Mouse (Mus musculus) gastrocnemius, adult 8-10 months (tissue): ENCODE results near the gene Olfr288. TPM values are rescaled to one million over a fixed set of nuclear protein-coding genes. Genes with fewer than 3 reads are reported as not detected.

Source experiments
- DNase-seq, 2 experiments: peaks; one replicate each; pipeline ENCODE4 v3.0.0; 2022; ENCODE audit warnings: low spot score in 2 of 2
- total RNA-seq, 4 experiments: library from RNA; stranded (reverse); gene quantifications; 2 replicates each; pipeline ENCODE4 v1.2.4; 2022

The Olfr288 gene
- total RNA-seq = not detected

DNA sequence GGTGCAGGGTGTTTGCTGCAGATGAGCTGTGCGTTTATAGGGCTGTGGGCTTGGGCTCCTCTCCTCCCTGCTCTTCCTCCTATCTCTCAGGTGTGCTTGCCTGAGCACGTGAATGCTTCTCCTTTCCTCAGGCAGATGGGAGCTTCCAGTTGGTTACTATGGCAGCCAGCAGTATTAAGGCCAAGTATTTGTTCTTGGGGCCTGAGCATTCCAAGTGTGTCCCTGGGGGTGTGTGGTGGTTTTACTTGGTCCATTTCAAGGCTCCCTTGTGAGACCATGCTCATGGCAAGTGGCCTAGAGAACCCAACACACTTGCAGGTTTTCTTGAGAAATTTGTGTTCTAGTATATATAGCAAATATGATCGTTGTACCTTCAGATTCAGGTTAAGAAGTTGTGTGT, at the start of gene Olfr288:
Gene Olfr288 (minus strand): TSS at position 101 of the 400 bp plus-strand sequence.
- DNase-seq = no peak

DNA sequence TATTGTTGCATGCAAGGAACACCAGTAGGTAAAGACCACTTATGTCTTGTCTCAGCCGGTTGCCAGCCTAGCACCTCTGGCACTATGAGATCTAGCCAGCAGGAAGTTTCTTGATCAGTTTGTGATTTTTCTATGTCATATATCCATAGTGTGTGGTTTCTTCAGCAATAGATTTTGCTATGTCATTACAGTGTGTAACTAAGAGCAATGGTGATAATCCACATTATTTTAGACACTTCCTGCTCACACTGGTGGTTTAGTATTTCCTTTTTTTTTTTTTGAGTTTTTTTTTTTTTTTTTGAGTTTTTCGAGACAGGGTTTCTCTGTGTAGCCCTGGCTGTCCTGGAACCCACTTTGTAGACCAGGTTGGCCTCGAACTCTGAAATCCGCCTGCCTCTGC, 40.1 kb upstream of the Olfr288 start:
- DNase-seq = no peak

DNA sequence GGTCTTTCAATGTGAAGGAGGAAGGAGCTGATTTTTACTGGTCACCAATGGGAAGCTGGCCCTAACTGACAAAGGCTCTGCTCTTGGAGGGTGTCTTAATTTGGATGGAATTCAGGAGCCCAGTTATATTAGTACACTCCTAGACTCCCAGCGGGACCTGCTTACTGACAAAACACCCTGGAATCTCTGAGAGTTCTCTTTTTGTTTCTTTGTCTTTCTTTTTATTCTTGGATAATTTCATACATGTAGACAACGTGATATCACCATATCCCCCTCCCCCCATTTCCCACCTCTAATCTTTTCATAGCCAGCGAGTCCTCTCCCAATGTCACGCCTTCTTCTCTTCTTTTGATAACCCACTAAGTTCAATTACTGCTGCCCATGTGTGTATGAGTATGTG, 39.0 kb upstream of the Olfr288 start, which contains the start of gene Olfr286:
Gene Olfr286 (minus strand): TSS at position 101 of the 400 bp plus-strand sequence.
- DNase-seq = no peak

DNA sequence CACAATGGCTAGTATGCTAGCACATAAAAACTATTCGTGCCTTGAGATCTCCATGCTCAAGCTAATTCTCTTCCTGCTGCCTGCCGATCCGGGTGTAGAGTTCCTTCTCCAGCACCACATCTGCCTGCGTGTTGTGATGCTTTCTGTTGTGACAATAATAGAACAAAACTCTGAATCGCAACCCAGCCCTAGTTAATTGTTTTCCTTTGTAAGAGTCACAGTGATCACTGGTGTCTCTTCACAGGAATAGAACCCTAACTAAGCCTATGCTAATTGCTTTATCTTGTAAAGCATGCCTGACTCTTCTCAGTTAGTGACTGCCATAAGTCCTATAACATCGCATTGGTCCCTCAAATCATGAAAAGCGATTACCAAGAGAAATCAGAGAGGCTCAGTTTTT, 30.8 kb upstream of the Olfr288 start:
- no peak for DNase-seq

DNA sequence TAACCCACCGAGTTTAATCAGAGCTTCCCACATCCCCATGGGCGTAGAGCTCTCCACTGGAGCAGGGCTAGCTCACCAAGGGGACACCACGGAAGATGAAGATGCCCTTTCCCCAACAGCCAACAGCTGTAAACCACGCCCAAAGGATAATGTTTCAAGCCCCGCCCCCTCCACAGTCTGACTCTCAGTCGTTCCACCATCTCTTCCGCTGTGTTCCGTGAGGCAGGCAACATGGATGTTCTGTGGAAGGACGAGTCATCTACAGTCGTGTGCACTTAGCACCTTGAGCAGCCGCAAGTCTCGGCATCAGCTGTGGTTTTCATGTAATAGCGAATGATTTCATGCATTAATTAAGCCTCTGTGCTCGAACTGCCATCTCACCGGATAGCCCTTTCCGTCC, 30.3 kb upstream of the Olfr288 start:
- DNase-seq = no peak

DNA sequence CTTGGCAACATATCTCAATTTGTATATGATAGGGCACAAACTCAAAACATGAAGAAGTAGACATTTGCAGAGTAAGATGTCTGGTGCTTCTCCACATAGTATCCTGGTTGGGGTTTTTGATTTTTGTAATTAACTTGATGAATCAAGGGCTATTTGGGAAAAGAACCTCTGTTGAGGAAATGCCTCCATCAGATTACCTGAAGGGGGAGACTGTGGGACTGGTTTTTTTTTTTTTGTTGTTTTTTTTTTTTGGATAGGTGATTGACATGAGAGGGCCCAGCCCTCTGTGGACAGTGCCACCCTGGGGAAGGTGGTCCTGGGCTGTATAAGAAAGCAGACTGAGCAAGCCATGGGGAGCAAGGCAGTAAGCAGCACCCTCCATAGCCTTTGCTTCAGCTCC, 27.0 kb upstream of the Olfr288 start:
- no peak for DNase-seq

DNA sequence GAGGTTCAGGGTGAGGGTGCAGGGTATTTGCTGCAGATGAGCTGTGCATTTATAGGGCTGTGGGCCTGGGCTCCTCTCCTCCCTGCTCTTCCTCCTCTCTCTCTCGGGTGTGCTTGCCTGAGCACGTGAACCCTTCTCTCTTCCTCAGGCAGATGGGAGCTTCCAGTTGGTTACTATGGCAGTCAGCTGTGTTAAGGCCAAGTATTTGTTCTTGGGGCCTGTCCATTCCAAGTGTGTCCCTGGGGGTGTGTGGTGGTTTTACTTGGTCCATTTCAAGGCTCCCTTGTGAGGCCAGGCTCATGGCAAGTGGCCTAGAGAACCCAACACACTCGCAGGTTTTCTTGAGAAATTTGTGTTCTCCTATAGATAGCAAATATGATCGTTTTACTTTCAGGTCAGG, 25.5 kb upstream of the Olfr288 start, which contains the start of the genes Gm44579 and Olfr287:
Gene Gm44579 (minus strand): TSS at position 101 of the 400 bp plus-strand sequence.
Gene Olfr287 (minus strand): TSS at position 180 of the 400 bp plus-strand sequence.
- no peak for DNase-seq

DNA sequence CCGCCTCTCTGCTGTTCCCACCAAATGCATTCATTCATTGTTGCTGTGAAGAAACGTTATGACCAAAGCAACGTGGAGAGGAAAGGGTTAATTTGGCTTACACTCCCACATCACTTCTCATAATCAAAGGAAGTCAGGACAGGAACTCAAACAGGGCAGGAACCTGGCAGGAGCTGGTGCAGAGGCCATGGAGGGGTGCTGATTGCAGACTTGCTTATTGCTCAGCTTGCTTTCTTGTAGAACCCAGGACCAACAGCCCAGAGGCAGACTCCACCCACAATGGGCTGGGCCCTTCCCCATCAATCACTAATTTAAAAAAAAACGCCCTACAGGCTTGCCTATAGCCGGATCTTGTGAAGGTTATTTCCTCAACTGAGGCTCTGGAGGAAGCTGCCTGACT, 18.8 kb upstream of the Olfr288 start:
- no peak for DNase-seq

DNA sequence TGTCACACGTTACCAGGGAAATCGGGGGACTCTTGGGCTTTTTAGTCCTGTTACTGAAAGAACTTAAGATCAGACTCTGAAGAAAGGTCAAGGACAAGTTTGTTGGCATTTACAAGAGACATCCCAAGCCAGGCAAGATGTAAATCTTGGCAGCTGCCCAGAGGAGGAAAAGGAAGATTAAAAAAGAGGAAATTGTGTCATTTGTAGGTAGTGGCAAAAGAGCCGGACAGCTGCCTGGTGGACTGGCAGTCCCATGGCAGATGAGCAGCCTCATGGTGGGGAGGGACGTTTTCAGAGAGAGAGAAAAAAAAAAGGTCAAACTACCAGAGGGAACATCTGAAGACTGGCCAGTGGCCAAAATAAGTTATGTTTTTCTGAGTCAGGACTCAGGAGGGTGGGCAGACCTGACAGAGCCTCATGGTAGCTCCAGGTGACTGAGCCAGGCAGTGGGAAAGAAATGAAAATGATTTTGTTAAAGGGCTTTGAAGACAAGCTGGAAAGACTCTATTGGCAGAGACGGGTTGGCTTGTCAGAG, 18.1 kb upstream of the Olfr288 start:
- DNase-seq = no peak

DNA sequence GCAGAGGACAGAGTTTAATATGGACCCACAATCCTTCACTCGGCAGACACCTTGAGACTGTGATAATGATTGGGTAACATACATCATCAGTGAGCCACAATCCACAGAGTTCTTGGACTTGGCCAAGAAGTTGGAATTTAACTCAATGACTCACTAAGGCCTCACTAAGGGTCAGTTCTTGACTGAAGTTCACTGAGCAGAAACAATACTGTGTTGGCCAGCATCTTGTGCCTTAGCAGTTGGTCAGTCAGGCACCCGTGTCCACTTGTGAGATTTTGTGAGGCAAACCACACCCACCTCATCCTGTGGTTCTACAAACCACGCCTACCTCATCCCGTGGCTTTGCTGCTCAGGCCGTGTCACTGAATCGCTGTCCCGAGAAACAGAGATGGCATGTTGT, 14.3 kb upstream of the Olfr288 start:
- DNase-seq = no peak

DNA sequence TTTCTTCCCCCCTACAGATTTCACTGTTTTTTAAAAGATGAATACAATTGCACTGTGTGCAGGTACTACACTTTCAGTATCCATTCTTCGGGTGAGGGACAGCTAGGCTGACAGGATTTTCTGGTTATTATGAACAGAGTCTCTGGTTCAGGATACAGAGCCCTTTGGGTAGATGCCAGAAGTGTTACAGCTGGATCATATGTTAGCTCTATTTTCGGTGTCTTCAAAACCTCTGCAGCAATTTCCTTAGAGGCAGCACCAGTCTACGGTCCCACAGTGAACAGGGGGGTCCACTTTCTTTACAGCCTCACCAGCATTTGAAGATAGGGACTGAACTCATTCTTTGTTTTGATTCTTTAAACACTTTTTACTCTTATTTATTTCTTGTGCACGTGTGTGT, 10.9 kb downstream of the Olfr288 start:
- no peak for DNase-seq

DNA sequence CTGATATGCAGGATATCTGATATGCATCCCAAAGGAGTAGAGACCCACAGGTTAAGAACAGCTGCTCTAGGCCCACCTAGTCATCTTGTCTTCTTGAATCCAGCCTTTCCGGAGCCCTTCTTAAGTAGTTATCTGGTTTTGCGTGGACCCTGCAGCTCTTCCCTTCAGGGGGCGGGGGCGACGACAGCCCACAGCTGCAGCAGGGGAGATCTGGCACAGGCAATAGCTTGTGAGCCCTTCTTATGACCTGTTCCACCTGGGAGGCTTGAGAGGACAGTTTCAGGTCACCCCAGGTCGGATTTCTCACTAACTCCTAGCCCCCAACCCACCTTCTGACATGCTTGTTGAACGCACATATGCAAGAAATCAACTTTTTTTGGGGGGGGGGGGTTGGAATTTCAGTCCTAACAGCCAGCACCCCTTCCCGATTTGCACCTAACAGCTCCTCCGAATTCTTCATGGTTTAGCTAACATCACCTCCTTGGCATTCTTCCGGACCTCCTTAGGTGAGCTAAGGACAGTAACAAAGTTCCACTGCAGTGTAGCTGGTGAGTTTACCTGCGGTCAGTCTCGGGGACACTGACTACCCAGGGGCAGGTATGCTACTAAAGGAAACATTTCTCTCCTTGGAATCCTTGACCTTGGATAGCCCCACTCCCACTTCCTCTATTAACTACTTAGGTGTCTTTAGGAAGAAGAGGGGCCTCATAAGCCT, 13.3 kb downstream of the Olfr288 start:
- DNase-seq = no peak

DNA sequence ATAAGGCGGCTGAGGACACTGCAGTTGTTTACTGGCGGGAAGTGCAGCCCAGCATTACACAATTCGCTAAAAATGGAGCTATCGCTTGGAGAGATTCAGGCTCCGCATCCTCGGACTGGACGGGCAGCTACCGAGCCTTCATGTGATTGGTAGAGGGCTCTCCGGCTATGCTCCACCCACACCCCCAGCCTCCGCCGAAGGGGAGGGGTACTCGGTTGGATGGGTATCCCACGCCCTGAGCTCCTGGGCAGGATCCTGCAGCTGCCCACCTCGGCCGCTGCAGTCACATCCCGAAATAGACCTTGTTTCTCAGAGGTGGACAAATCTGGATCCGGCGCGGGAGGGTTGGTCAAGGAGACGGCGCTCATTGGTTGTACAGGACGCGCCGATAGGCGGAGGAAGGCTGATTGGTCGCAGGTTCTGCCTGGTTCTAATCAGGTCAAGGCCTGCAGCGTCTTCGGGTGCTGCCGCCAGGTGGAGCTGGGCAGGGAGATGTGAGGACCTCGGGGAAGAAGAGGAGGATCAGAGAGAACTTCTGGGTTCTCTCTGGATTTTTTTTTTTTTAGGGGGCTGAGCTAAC, 14.1 kb downstream of the Olfr288 start:
- peak; percentile 92 to 96 for DNase-seq

DNA sequence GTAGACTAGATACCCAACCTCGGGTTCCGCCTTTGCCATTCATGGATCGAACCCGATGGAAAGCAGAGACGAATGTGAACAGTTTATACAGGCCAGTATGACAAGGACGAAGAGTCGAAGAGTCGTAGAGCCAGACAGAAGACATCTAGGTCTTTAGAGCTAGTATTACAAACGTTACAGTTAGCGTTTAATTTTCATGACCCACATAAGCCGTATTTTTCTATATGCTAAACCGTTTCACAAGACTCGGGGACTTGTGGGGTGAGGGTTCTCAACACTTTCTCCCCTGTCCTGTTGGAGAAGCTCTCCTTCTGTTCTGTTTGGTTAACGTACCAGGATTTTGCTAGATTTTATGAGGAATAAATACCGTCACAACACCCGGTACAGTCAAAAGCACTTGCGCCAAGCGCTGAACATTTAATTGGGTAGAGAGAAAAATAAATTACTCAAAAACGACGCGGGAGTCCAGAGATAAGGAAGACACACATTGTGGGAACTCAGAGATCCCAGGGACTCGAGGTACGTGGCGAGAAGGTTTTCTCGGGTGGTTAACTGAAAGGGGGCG, 14.7 kb downstream of the Olfr288 start:
- no peak for DNase-seq

DNA sequence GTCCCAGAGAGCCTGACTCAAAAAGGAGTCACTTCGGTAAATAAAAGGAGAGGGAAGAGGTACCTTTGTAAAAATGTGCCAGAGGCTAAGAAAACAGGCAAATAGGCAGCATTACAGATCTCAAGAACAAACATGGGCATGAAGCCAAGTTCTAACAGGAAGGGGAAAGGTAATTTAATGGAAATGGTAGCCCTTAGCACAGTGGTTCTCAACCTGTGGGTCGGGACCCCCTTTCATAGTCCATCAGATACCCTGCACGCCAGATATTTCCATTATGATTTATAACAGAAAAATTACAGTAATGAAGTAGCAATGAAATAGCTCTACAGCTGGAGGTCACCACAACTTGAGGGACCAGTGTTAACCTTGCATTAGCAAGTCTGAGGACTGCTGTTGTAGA, 18.0 kb downstream of the Olfr288 start:
- no peak for DNase-seq

DNA sequence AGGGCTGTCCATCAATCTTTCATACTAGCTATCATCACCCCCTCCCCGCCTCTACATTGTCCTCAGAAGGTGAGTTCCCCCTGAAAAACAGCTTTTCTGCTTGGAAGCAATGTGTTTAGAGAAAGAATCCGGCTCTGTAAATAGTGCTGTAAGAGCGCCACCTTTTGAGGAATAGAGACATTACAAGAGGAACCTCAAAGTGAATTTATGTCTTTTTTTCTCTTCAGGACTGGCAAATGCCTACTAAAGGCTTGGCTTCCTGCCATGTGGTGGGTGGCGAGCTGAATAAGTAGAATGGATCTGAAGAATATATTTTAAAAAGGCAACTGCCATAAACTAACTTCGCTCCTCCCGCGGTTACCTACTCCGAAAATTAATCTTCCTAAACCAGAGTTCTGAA, 21.5 kb downstream of the Olfr288 start:
- DNase-seq = no peak

DNA sequence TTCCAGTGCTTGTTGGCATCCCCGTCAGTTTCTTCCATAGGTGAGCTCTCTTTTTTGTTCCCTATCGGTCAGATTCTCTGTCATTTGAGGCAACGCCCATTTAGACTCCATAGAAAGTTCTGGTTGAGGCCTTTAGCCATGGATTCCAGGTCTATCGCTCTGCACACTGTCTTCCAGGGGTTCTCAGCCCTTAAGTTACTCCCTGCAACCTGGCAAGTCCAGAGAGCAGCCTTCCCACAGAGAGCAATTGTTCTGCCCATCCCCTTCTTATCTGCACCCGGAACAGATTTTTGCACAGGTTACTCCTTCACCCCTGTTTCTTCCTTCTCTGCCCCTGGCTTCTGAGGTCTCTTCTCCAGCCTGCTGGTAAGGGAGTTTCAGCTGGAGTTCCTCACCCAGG, 23.2 kb downstream of the Olfr288 start:
- no peak for DNase-seq

DNA sequence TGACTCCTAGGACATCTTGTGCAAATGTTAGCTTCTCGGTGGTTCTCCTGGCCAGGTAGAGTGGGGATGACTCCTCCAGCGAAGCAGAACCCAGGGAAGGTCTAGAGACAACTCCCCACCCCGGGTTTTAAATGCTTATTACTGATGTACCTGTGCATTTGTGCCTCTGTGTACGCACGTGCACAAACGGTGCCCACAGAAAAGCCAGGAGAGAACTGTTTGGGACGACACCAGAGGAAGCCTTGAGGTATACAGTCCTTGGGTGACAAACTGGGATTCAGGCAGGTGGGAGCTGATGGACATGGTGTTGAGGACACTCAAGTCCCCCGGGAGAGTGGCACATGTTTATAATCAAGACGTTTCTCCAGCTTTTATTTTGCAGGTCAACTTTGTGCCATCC, 24.4 kb downstream of the Olfr288 start:
- DNase-seq = no peak

DNA sequence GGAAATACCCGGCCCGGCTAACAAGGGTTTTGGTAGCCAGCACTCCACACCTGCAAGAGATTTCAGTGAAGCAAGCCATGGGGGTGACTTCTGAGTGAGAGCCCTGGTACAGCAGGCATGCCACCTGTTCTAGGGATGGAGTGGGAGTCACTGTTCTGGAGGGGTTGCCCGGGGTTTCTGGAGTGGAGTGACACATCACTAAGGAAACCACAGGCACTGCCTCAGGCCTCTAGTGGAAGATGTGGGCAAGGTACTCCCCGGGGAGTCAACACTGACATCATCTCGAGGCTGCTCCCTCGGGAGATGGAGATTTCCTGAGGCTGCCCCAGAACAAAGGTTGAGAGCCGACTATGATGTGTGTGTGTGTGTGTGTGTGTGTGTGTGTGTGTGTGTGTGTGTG, 25.0 kb downstream of the Olfr288 start:
- no peak for DNase-seq

DNA sequence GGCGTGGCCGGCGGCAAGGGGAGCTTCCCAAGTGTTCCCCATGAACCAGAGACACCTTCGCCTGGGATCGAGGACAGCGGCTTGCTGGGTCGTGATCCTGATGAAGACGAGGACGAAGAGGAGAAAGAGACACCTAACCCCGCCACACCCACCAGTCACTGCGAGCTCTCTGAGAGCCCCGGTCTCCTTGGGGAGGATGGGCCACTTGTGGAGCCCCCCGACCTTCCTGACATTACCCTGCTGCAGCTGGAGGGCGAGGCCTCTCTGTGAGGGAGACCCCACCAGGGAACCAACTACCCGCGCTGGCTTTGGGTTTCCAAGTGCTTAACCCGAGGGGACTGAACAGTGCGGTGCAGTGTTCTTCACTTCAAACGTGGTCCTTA, 26.7 kb downstream of the Olfr288 start:
- DNase-seq = no peak

DNA sequence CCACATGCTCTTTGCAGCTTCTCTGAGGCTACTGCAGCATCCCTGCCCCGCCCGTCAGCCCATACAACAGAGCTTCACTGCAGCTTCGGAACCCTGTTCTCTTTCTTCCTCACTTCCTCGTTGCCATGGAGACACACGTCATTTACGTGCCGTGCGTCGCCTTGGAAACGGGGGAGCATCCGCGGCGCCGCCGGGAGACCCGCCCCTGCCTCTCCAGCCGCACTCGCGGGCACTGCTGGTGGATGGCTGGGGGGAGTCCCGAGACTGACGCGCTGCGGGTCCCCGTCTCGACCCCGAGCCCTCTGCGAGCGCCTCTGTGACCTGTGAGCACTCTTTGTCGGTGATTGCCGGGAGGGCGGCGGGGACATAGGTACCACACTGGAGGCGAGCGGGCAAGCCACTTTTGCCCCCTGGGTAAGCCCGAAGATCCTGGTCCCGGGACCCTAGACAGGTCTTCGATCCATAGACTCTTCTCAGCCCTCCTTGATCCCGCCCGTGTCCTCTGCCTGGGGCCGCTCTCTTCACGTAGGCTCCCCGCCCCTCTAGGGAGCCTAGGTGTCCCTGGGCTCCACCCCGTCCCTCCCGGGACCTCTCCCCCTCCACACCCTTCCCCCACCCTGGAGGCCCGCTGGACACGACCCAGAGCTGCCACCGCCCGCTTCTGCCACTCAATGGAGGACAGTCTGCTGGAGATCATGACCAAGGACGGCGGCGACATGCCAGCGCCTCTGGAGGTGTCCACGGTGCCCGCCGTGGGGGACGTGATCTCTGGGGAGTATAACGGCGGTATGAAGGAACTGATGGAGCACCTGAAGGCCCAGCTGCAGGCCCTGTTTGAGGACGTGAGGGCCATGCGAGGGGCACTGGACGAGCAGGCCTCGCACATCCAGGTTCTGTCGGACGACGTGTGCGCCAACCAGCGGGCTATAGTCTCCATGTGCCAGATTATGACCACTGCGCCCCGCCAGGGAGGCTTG, 27.4 kb downstream of the Olfr288 start:
- no peak for DNase-seq
